Mouse (Mus musculus) c-Kit-negative CD71-positive TER-119-positive erythroid progenitor cells, embryonic 14.5 days (primary cell): ENCODE data around the gene Nckap5.

Experiments used
- DNase-seq: peaks from one replicate; pipeline ENCODE4 v3.0.0-alpha.2; 2013; ENCODE audit warnings: low read depth, low spot score

Gene Nckap5

GRCm38 (mm10) chr1:126626206-126626605, 204.4 kb downstream of the Nckap5 start:
- no peak for DNase-seq

- no peak for DNase-seq
Measured at GRCm38 (mm10) chr1:126622036-126622435, 208.6 kb downstream of the Nckap5 start.

DNA sequence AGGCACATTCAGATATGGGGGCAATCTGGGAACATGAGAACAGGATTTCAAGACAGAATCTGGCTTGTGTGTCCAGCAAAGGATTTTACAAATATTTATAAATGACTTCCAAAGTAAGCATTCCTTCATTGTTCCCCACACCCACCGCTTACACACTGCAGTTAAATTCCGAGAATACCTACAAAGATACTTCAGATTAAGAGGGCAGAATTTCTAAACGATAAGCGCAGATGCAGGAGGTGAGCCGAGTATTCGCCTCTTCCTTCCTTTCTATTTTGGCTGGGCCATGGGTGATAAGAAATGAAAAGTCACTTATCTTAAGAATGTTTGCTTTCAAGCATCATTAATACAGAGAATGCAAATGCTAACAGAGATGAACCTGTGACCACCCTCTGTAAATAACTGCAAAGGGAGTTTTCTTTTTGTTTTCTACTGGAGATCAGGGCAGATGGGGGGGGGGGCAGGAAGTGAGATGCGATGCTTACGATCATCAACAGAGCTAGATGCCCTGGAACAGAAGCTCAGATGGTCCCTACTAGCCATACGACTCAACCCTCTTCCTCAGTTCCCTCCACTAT, 213.0 kb downstream of the Nckap5 start:
- DNase-seq, result no peak

DNA sequence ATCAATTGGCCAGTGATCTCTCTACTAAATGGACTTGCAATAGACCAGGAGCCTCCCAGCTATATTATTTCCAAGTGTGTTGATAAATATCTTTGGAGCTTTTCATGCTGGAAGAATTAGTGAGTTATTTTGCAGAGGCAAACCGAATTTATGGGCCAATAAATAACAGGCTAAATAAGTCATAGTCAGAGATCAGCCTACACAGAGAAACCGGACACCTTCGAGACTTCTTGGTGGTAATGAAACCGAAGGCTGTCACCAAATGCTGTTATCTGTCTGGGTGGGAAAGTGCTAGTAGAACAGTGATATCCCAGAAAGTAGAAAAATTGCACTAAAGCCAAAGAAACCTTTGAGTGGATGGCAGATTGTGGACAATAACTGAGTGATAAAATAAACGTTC, 213.6 kb downstream of the Nckap5 start:
- DNase-seq, result no peak

GRCm38 (mm10) chr1:126612916-126613315, 217.7 kb downstream of the Nckap5 start:
- no peak for DNase-seq

DNA sequence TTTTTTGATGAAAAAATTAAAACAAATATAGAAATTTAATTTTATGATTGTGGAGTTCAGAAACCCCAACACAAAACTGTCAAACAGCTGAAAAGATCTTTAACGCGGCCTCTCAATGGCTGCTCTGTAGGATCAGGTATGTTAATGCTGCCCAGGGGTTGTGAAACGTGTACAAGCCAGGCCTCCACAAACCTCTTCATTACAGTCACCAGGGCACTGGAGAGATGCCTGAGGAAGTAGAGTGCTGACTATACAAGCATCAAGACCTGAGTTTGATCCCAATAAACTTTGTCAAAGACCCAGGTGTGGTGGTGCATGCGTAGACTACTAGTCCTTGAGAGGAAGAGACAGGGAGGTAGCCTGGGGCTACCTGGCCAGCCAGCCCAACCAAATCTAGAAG, 222.0 kb downstream of the Nckap5 start:
- DNase-seq, result no peak

GRCm38 (mm10) chr1:126606189-126607080, 224.2 kb downstream of the Nckap5 start:
- no peak for DNase-seq

DNA sequence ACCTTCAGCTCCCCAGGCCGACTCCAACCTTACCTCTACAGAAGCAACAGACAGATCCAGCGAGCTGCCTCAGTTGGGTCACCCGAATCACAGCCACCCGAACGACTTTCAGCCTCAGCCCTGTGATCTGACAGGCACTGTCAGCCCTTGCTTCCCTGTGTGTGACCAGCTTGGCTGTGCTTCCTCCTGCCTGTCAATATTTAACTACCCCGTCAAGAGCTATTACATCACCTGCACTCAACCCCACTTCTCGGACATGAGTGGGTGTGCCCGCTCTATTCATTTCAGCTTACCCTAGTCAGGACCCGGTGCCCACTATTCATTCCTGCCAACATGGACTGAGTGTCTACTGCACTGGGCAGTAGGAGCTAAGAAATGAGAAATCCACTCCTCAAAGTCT, 226.0 kb downstream of the Nckap5 start:
- no peak for DNase-seq

- no peak for DNase-seq
Measured at GRCm38 (mm10) chr1:126603771-126604515, 226.7 kb downstream of the Nckap5 start.

DNA sequence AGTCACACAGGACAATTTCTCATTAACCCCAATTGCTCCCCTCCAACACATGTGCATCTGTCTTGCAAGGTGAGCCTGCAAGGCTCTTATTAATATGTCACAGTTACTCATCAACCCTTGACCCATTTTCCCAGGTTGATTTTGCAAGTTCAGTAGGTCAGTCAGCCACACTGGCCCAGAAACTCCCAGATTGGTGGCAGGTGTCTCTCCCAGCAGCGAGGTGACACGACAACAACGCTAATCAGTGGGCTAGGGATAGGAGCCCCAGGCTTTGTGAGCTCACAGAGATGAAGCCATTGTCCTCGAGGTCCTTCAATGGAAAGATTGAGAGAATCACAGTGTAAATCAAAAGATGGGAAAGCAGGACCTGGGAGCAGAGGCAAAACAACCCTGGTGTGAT, 230.0 kb downstream of the Nckap5 start:
- DNase-seq, result no peak

- no peak for DNase-seq
Measured at GRCm38 (mm10) chr1:126597376-126597775, 233.2 kb downstream of the Nckap5 start.

DNA sequence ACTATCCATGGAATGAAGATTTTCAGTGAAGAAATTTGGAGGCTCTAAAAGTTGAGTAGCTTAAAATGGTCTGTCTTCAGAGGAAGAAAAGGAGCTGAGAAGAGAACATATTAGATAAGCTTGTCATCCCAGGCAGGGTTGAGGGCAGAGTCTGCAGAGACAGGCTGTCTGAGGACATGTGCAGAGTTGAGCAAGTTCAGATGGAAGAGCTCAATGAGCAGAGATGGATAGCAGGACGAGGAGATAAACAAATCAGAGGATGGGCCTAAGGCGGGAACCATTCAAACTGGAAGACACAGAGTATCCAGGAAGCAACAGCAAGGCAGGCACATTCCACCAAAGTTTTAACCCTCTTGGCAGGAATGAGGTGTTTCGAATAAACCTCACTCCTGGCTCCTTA, 235.8 kb downstream of the Nckap5 start:
- no peak for DNase-seq

DNA sequence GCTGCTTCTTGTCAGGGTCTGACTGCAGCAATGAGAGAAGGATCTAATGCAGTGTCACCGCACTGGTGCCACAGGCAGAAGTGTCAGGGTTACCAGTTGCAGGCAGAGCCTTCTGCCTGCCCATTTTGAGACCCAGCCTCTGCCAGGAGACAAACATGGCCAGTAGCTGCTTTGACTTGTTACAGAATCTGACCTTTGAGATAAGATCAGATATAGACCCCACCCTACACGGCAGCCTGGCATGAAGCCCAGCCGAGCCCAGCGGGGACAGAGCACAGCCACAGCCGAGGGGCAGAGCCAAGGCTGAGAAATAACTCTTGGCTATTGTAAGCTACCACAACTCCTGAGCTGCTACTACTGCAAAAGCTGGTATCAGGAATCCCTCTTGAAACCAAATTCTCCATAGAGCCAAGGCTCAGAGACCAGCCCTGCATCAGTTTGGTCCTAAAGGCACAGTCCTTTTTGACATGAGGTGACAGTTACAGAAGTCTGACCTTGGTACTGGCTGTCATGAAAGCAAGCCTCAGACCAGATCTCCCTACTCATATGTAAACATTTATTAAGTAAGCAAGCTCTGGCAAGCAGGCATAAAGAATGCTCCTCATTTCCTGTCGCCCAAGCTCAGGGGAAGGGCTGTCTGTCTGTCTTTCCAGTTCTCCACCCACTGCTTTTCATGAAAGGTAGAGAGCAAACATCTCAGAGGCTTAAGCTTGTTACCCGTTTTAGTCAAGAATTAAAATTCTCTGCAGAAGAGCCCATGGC, 237.4 kb downstream of the Nckap5 start:
- DNase-seq, result no peak

GRCm38 (mm10) chr1:126590911-126591310, 239.7 kb downstream of the Nckap5 start:
- no peak for DNase-seq

DNA sequence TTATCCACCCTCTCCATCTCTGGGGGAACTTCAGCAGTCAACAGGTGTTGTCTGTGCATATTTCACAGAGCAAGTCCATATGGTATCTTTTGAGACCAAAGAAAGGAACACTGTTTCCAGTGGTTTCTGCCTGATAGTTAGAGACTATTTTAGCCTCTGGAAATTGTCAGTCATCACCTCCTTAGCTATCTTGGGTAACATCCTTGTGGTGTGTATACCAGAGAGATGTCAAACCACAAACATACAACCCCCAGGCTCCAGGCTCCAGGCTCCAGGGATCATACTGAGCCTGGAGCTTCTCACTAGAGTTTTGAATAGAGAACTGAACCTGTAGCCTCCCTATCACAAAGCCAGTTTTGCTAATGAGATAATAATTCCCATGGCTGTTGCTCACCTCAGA, 252.4 kb downstream of the Nckap5 start:
- no peak for DNase-seq

GRCm38 (mm10) chr1:126574295-126574694, 256.3 kb downstream of the Nckap5 start:
- no peak for DNase-seq

- DNase-seq, result no peak
Measured at GRCm38 (mm10) chr1:126573714-126574113, 256.9 kb downstream of the Nckap5 start.

DNA sequence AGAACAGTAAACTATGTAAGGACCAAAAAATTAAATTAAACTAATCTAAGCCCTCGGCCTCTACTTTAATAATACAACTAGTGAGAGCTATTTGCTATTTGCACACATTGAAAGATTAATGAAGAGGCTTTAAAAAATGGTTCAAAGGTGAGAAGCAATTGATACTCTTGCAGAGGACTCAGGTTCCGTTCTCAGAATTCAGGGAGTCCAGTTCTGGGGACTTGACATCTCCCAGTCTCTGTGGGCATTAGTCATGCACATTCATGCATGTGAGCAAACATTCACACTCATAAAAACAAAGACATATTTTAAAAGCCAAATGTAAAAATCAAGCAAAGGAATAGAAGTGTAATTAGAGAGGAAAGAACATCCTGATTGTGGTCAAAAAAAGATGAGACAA, 257.5 kb downstream of the Nckap5 start:
- no peak for DNase-seq

GRCm38 (mm10) chr1:126569611-126570238, 260.9 kb downstream of the Nckap5 start:
- no peak for DNase-seq

GRCm38 (mm10) chr1:126568520-126569197, 261.9 kb downstream of the Nckap5 start:
- DNase-seq, result no peak
